Mouse (Mus musculus): ENCODE measurements at regions not wholly inside any gene's neighbourhood (a gene's known extent, or its start where the extent isn't known, plus 50 kb on each side); places are given as distances from the start of the nearest gene placed in this dataset.

DNA sequence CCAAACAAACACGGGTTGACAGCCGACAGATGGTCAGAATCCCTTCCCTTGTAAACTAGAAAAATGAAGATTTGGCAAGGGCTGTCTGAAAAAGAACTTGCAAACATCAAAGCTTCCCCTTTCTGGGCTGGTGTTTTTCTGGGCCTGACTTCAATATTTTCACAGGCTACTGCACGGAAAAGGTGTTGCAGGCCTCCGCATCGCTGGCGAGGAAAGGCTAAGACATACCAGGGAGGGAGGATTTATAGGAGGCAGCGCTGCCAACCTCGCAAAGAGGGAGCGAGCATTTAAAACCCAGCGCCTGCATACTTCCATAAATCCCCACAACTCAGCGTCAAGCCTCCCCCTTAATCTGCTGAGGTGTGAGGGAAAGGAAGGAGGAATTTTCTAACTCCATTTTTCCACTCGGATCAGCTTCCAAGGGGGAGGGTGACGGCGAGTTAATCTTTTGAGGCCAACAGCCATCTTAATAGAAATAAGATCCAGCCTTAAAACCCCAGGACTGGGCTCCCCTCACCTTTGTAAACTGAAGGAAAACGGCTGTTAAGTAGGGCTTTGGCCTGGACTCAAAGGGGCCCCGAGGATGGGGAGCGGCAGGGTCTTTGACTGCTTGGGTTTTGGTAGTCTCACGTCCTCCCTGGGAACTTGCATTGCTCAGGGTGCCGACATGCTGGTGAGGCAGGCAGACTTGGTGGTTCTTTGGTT lies 199.9 kb downstream of the Rplp1 start:
- no peaks in the 10 kb centered on the region for H3K36me3 ChIP-seq (ENCODE audit: control insufficient read depth, insufficient read depth)
- no peaks in the 10 kb centered on the region for H3K9me3 ChIP-seq (ENCODE audit: control insufficient read depth, low read length)
- no peaks in the 10 kb centered on the region; the same call in 1 of the 2 replicates for H3K27me3 ChIP-seq (replicated peaks; ENCODE audit: control insufficient read depth, insufficient read depth, low read length)
- H3K4me1 ChIP-seq (replicated peaks; ENCODE audit: control insufficient read depth, insufficient read depth, low read length): peaks cover 17% of the 10 kb centered on the region
- ATAC-seq: no peak; the same call in 1 of the 2 replicates
- H3K27ac ChIP-seq (ENCODE audit: low read length): no peak overlapping the region
- H3K9ac ChIP-seq (replicated peaks; ENCODE audit: low read depth, low read length): no peak overlapping the region
- no peak overlapping the region for H3K4me3 ChIP-seq (replicated peaks; ENCODE audit: low read length)
- no peak overlapping the region for H3K4me2 ChIP-seq (ENCODE audit: low read length)
- WGBS: 23% methylated on average over 19 of the region's 19 CpGs

DNA sequence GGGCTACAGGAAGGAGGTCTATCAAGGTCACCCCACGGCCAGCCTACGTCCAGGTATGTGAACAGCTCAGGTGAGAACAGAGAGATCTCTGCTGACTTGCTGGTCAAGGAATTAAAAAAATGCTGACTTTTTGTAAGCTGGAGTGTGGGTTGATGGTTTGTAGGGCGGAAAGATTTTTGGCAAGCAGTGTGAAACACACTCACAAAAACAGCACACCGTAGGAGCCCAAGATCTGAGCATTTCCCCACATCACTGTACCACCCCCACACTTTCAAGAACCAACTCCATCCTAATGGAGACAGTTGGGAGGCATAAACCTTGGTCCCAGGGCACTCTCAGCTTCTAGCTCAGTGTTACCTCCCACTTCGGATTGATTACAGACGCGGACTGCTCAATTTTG lies 200.5 kb downstream of the Rplp1 start:
- peaks cover 17% of the 10 kb centered on the region for H3K4me1 ChIP-seq (replicated peaks; ENCODE audit: control insufficient read depth, insufficient read depth, low read length)
- H3K4me2 ChIP-seq (ENCODE audit: low read length): no peak overlapping the region
- ATAC-seq: no peak; the same call in 1 of the 2 replicates
- no peak overlapping the region for H3K4me3 ChIP-seq (replicated peaks; ENCODE audit: low read length)
- no peaks in the 10 kb centered on the region; the same call in 1 of the 2 replicates for H3K27me3 ChIP-seq (replicated peaks; ENCODE audit: control insufficient read depth, insufficient read depth, low read length)
- 0 out of 2 replicates have a peak overlapping the region, but pooled peaks have one; percentile 6 for H3K27ac ChIP-seq (ENCODE audit: low read length)
- 55% methylated on average over 7 of the region's 7 CpGs for WGBS
- H3K36me3 ChIP-seq (ENCODE audit: control insufficient read depth, insufficient read depth): no peaks in the 10 kb centered on the region
- H3K9ac ChIP-seq (replicated peaks; ENCODE audit: low read depth, low read length): no peak overlapping the region
- no peaks in the 10 kb centered on the region for H3K9me3 ChIP-seq (ENCODE audit: control insufficient read depth, low read length)

DNA sequence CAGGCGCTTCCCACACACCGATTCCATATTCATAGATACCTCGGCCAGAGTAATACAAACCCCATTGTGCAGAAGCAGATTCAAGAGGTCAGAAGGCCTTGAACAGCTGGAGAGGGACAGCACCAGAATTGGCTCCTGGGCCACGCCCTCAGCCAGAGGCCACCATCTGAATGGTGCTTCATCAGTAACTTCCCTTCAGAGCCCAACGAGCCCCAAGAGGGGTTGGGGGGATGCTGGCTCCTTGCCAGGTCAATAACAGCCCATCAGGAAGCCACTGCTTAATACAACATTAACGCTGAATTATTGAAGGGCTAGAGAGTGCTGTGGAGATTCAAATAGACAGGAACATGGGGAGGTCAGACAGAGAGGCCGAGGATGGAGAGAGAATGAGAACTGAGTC lies 203.0 kb downstream of the Rplp1 start:
- Histone ChIP-seq H3K4me2 (ENCODE audit: low read length) (no peak overlapping the region), H3K36me3 (ENCODE audit: control insufficient read depth, insufficient read depth) (no peaks in the 10 kb centered on the region), H3K27ac (ENCODE audit: low read length) (no peak overlapping the region), H3K27me3 (replicated peaks; ENCODE audit: control insufficient read depth, insufficient read depth, low read length) (no peaks in the 10 kb centered on the region; the same call in 1 of the 2 replicates), H3K4me3 (replicated peaks; ENCODE audit: low read length) (no peak overlapping the region), H3K9me3 (ENCODE audit: control insufficient read depth, low read length) (no peaks in the 10 kb centered on the region), H3K9ac (replicated peaks; ENCODE audit: low read depth, low read length) (no peak overlapping the region), H3K4me1 (replicated peaks; ENCODE audit: control insufficient read depth, insufficient read depth, low read length) (peaks cover 17% of the 10 kb centered on the region)
- no peak for ATAC-seq
- 52% methylated on average over 7 of the region's 7 CpGs for WGBS

DNA sequence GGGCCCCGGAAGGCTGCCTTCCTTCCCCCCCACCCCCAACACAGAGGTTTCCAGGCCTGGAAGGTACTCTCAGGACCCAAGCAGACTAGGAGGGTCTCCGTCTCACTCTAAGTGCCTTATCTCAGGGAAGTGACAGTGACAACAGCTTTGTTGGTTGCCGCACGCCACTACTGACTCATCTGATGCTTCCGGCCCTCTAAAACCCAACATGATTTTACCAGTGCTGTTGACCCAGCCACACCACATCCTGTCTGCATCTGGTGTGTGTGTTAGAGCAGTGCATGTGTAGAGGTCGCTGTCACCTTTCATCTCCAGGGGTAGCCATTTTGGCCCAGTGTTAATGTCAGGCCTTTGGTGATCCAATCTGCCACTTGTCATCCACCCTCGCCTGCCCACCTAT lies 206.5 kb downstream of the Rplp1 start:
- peaks cover 16% of the 10 kb centered on the region for H3K4me1 ChIP-seq (replicated peaks; ENCODE audit: control insufficient read depth, insufficient read depth, low read length)
- WGBS: 93% methylated on average over 7 of the region's 7 CpGs
- H3K27ac ChIP-seq (ENCODE audit: low read length): no peak overlapping the region
- no peak overlapping the region for H3K4me3 ChIP-seq (replicated peaks; ENCODE audit: low read length)
- H3K27me3 ChIP-seq (replicated peaks; ENCODE audit: control insufficient read depth, insufficient read depth, low read length): no peaks in the 10 kb centered on the region
- no peak overlapping the region for H3K4me2 ChIP-seq (ENCODE audit: low read length)
- H3K36me3 ChIP-seq (ENCODE audit: control insufficient read depth, insufficient read depth): no peaks in the 10 kb centered on the region
- no peak for ATAC-seq
- H3K9ac ChIP-seq (replicated peaks; ENCODE audit: low read depth, low read length): no peak overlapping the region
- no peaks in the 10 kb centered on the region for H3K9me3 ChIP-seq (ENCODE audit: control insufficient read depth, low read length)

DNA sequence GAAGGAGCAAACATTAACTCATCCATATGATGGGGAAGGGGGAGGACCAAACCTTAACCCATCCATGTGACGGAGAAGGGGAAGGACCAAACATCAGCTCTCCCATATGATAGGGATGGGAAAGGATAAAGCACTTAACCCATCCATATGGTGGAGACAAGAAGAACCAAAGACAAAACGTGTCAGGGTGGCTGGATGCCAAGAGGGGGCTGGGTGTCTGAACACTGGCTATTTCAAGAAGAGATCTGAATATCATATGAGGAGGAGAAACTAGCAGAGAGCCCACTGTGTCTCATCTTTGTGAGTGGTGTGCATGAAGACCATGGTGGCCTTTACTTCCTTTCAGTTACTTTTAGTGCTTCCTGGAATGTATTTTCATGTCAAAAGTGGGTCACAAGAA lies 207.0 kb downstream of the Rplp1 start:
- ATAC-seq: no peak
- Histone ChIP-seq H3K4me3 (replicated peaks; ENCODE audit: low read length) (no peak overlapping the region), H3K9ac (replicated peaks; ENCODE audit: low read depth, low read length) (no peak overlapping the region), H3K4me1 (replicated peaks; ENCODE audit: control insufficient read depth, insufficient read depth, low read length) (peaks cover 22% of the 10 kb centered on the region), H3K27ac (ENCODE audit: low read length) (no peak overlapping the region), H3K36me3 (ENCODE audit: control insufficient read depth, insufficient read depth) (no peaks in the 10 kb centered on the region), H3K27me3 (replicated peaks; ENCODE audit: control insufficient read depth, insufficient read depth, low read length) (no peaks in the 10 kb centered on the region), H3K4me2 (ENCODE audit: low read length) (no peak overlapping the region), H3K9me3 (ENCODE audit: control insufficient read depth, low read length) (no peaks in the 10 kb centered on the region)
- 48% methylated on average over 2 of the region's 2 CpGs for WGBS

DNA sequence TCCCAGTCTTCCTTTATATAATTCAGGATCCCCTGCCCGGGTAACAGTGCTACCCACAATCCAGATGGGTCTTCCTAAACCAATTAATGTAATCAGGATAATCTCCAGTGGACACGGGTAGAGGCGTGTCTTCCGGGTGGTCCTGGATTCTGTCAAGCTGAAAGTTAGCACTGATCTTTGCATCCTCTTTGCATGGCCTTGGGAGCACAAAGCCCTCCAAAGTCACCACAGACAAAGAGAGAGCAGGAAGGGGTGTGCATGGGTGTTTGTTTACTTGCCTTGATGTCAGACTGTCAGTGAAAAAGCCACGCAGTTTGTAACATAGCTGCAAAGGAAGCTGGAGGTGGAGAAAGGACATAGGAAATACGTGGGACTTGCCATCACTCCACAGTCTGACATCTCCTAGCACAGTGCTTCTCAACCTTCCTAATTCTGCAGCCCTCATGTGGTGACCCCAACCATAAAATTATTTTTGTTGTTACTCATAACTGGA lies 208.0 kb downstream of the Rplp1 start:
- WGBS: 75% methylated on average over 6 of the region's 6 CpGs
- ATAC-seq: no peak
- Histone ChIP-seq H3K4me1 (replicated peaks; ENCODE audit: control insufficient read depth, insufficient read depth, low read length) (peaks cover 23% of the 10 kb centered on the region), H3K27ac (ENCODE audit: low read length) (no peak overlapping the region), H3K9ac (replicated peaks; ENCODE audit: low read depth, low read length) (no peak overlapping the region), H3K36me3 (ENCODE audit: control insufficient read depth, insufficient read depth) (no peaks in the 10 kb centered on the region), H3K27me3 (replicated peaks; ENCODE audit: control insufficient read depth, insufficient read depth, low read length) (no peaks in the 10 kb centered on the region), H3K9me3 (ENCODE audit: control insufficient read depth, low read length) (no peaks in the 10 kb centered on the region), H3K4me2 (ENCODE audit: low read length) (no peak overlapping the region), H3K4me3 (replicated peaks; ENCODE audit: low read length) (no peak overlapping the region)

DNA sequence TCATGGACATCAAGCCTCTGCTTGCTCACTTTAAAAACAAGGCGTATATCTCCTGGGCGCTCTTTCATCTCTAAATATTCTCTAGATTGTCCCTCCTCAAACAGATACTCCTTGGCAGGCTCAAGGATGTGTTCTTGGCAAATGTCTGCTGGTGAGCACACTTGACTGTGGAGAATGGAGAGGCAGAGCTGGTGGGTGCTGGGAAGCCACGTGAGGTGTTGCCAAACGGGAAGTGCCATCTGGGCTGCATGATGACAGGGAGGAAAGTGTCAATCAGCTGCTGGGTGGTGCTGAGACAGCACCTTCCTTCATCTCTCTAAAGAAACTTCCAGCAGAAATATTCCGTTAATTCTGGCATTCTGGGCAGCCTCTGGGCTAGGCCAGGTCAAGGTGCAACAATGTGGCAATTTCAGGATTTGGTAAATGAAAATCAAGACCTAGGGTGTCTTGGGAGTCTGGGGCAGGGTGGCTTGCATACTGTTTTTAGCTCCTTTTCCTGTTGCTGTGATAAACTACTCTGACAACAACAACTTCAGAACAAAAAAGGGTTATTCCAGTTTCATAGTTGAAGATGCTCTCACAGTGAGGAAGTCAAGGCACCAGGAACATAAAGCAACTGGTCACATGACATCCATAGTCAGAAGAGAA lies 208.6 kb downstream of the Rplp1 start:
- peak; percentile 75 for ATAC-seq
- WGBS: 54% methylated on average over 5 of the region's 5 CpGs
- Histone ChIP-seq H3K9me3 (ENCODE audit: control insufficient read depth, low read length) (no peaks in the 10 kb centered on the region), H3K27me3 (replicated peaks; ENCODE audit: control insufficient read depth, insufficient read depth, low read length) (no peaks in the 10 kb centered on the region), H3K27ac (ENCODE audit: low read length) (no peak overlapping the region), H3K9ac (replicated peaks; ENCODE audit: low read depth, low read length) (no peak overlapping the region), H3K4me3 (replicated peaks; ENCODE audit: low read length) (no peak overlapping the region), H3K4me1 (replicated peaks; ENCODE audit: control insufficient read depth, insufficient read depth, low read length) (peaks cover 23% of the 10 kb centered on the region), H3K4me2 (ENCODE audit: low read length) (no peak overlapping the region), H3K36me3 (ENCODE audit: control insufficient read depth, insufficient read depth) (no peaks in the 10 kb centered on the region)

DNA sequence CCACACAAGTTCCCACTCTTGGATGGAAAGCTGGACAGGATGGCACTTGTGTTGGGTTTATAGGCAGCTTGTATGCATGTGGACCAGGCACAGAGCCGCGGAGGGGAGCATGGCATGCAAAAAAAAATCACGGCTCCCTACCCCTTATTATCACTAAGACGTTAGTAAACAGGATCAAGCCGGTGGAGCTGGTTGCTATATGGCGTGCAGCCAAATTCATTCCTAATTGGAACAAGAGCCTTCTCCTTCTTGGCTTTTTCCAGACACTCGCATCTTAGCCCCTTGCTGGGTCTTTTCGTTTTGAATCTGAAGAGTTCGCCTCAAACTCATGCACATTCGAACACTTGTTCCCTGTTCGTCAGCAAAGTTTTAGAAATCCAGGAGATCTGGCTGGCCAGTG lies 211.0 kb downstream of the Rplp1 start:
- Histone ChIP-seq H3K4me1 (replicated peaks; ENCODE audit: control insufficient read depth, insufficient read depth, low read length) (peaks cover 33% of the 10 kb centered on the region), H3K9me3 (ENCODE audit: control insufficient read depth, low read length) (no peaks in the 10 kb centered on the region), H3K4me2 (ENCODE audit: low read length) (no peak overlapping the region), H3K27ac (ENCODE audit: low read length) (no peak overlapping the region), H3K9ac (replicated peaks; ENCODE audit: low read depth, low read length) (no peak overlapping the region), H3K4me3 (replicated peaks; ENCODE audit: low read length) (no peak overlapping the region), H3K27me3 (replicated peaks; ENCODE audit: control insufficient read depth, insufficient read depth, low read length) (no peaks in the 10 kb centered on the region), H3K36me3 (ENCODE audit: control insufficient read depth, insufficient read depth) (no peaks in the 10 kb centered on the region)
- WGBS: 16% methylated on average over 11 of the region's 11 CpGs
- ATAC-seq: no peak

DNA sequence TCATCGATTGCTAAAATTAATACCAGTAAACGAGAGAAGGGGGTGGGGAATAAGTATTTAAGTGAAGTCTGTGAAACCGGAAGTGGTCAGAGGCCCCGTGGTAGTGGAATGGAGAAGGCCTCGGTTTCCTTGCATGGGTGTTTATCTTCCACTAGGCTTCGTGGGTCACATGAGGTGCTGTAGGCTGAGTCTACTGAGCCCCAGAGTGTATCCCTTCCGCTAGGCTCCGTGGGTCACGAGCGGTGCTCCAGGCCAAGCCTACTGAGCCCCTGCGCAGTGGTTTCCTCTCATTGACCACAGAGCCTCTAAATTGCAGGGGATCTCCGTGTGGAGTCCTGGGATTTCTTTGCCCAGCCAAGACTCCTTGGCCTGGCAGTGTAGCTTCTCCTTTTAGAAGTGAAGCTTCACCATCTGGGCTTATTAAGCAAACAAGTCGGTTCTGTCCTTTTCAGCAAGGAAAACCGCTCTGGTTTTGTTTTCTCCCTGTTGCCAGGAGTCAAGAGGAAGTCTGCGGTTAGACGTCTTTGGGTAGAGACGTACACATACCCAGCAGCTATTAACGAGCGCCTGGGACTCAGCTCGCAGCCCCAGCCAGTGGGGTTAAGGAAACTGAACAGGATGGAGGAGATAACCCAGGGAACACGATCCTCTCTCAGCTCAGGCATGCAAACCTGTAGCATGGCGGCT lies 211.9 kb downstream of the Rplp1 start:
- Histone ChIP-seq H3K4me2 (ENCODE audit: low read length) (no peak overlapping the region), H3K27ac (ENCODE audit: low read length) (no peak overlapping the region), H3K4me1 (replicated peaks; ENCODE audit: control insufficient read depth, insufficient read depth, low read length) (peaks cover 40% of the 10 kb centered on the region), H3K4me3 (replicated peaks; ENCODE audit: low read length) (no peak overlapping the region), H3K27me3 (replicated peaks; ENCODE audit: control insufficient read depth, insufficient read depth, low read length) (no peaks in the 10 kb centered on the region), H3K9me3 (ENCODE audit: control insufficient read depth, low read length) (no peaks in the 10 kb centered on the region), H3K9ac (replicated peaks; ENCODE audit: low read depth, low read length) (no peak overlapping the region), H3K36me3 (ENCODE audit: control insufficient read depth, insufficient read depth) (no peaks in the 10 kb centered on the region)
- 58% methylated on average over 22 of the region's 22 CpGs for WGBS
- ATAC-seq: no peak

Measured in forebrain, embryonic 16.5 days (tissue).